Mouse (Mus musculus) embryonic stem cell, embryonic (primary cell): ENCODE results near the gene Atad5.

Experiments
- CTCF ChIA-PET, 4 experiments: fragments of 300-600 bp in 2 of 4; fragments of 350-600 bp in 2 of 4; sonication (Branson Sonifier 250); formaldehyde crosslinking; loops; one replicate each; lab custom pipeline; 2022; ENCODE audit warnings: inconsistent platforms in 2 of 4; lab: Charles Lee
- POLR2A ChIA-PET, 4 experiments: fragments of 300-600 bp in 2 of 4; fragments of 350-600 bp in 2 of 4; sonication (Branson Sonifier 250); formaldehyde crosslinking; loops; one replicate each; lab custom pipeline; 2022; ENCODE audit warnings: antibody characterized with exemption in 4 of 4, inconsistent platforms in 1 of 4; lab: Charles Lee

The Atad5 gene

GRCm38 (mm10) chr11:80173963-80174670, 84.9 kb downstream of the Atad5 start:
- POLR2A ChIA-PET: interaction anchor here in 3 of 4 experiments (0.6 to 4.0 kb wide), 16 partner anchors 9 to 264 kb away, joined by 3 to 37 read pairs (median 5); partner anchors contain the start of genes Rnf135 (in 3 of the 3), Adap2 (in 2 of the 3) and Tefm (in 1 of the 3)
- CTCF ChIA-PET: interaction anchor here in 3 of 4 experiments (0.6 to 2.0 kb wide), 6 partner anchors 9 to 1852 kb away, joined by 3 to 10 read pairs (median 4); partner anchors contain the start of genes Rnf135 (in 2 of the 3) and Rhot1 (in 1 of the 3)

DNA sequence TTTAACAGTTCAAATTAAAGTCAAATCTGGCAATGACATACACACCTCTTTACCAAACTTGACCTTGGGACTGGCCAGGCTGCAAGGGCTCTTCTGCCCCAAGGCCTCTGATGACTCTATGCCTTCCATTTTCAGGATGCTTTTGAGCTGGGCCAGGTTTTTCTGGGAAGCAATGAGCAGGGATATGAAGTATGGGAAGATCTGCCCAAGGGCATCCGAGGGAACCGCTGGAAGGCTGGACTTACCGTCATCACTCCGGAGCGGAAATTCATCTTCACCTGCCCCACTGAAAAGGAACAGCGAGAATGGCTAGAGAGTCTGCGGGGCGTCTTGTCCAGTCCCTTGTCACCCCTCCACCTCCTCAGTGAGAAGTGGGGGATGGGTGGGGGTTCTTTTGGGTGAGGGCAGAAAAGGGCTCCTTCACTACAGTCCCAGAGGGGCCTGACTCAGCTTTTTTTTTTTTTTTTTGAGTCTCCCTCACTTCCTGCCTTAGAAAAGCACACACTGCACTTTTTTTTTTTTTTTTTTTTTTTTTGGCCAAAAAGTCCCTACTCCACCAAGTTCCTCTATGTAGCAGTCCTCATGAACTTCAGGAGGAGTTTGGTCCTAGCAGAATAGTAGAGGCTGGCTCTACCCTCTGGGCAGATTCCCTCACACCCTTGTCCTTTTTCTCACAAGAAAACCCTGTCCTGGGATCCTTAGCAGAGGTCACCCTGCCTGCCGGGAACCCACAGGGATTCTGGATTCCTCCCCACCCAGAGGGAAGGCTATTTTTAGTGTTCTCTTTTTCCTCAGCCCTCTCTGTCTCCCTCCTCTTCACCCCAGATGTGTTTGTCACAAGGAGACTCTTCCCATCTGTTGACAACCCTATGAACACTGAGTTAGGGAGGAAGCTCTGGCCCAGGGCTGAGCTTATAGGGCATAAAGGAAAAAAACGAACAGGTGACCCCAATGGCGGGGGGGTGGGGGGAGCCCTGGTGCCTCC, 88.0 kb downstream of the Atad5 start:
- POLR2A ChIA-PET: interaction anchor here (0.6 to 4.1 kb wide), 46 partner anchors 7 to 311 kb away, joined by 3 to 30 read pairs (median 4); partner anchors contain the start of genes Adap2 (in 3 of the 4), Crlf3 (in 2 of the 4), Rhot1 (in 2 of the 4) and Tefm (in 2 of the 4)
- CTCF ChIA-PET: interaction anchor here in 3 of 4 experiments (0.5 to 2.1 kb wide), 6 partner anchors 17 to 347 kb away, joined by 3 to 7 read pairs (median 4); no protein-coding TSS in a partner anchor

DNA sequence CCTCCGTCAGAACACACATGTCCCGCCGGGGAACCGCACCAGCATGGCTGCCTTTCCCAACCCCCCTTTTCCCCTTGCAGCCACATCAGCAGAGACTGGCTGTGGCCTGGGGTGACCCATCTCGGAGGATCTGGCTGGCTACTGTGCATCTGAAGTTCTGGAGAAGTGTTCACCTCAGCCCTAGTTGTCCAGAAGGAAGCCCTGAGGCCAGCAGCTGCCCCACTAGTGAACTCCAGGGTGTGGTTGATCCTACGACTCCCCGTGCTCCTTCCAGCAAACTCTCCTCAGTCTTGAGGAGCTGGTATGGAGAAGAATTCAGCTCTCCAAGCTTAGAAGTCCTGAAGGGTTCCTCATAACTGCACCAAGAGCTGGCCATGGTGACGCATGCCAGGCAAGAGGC, 89.1 kb downstream of the Atad5 start:
- CTCF ChIA-PET: interaction anchor here in 3 of 4 experiments (0.5 to 2.1 kb wide), 6 partner anchors 15 to 135 kb away, joined by 3 to 10 read pairs (median 4); no protein-coding TSS in a partner anchor
- POLR2A ChIA-PET: interaction anchor here in 3 of 4 experiments (0.5 to 4.1 kb wide), 26 partner anchors 8 to 444 kb away, joined by 3 to 28 read pairs (median 4); partner anchors contain the start of genes Crlf3 (in 2 of the 3), Adap2 (in 1 of the 3) and Tefm (in 1 of the 3)

DNA sequence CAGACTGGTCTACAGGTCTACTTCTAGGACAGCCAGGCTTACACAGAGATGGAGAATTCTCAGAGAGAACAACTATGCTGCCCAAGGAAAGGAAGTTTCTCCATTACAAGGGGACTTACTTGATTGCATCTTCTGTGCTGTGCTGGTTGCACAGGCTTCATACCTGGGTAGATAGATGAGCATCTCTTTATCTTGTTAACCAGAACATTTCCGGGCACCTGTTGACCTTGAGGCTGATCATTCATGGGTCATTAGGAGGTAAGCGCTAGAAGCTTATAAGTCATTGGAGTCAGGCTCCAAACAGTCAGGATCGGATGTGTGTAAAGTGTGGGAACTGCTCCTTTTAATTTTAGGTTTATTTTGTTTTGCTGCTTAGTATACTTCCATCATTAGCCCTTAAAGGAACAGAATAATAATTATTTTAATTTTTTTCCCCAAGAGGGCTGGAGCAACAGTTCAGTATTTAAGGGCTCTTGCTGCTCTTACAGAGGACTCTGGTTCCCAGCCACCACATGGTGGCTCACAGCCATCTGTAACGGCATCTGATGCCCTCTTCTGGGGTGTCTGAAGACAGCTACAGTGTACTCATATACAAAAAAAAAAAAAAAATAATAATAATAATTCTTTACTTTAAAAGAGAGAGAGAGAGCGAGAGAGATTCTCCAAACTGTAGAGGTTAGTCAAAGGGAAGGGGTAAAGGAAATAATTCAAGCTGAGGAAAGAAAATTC, 92.0 kb downstream of the Atad5 start:
- CTCF ChIA-PET: interaction anchor here (0.6 to 4.9 kb wide), 7 partner anchors 10 to 227 kb away, joined by 3 to 52 read pairs (median 3); partner anchors contain the start of gene Adap2 (in 1 of the 4)
- POLR2A ChIA-PET: interaction anchor here (0.6 to 1.4 kb wide), 12 partner anchors 10 to 1265 kb away, joined by 3 to 10 read pairs (median 4); partner anchors contain the start of genes Adap2 (in 1 of the 4) and Tefm (in 1 of the 4)

GRCm38 (mm10) chr11:80183054-80183704, 94.0 kb downstream of the Atad5 start:
- POLR2A ChIA-PET: interaction anchor here (0.6 to 3.4 kb wide), 65 partner anchors 8 to 1383 kb away, joined by 3 to 53 read pairs (median 5); partner anchors contain the start of genes Rhot1 (in 3 of the 4), Adap2 (in 2 of the 4), Crlf3 (in 2 of the 4) and Tefm (in 2 of the 4)

GRCm38 (mm10) chr11:80183705-80184255, 94.6 kb downstream of the Atad5 start, which contains the start of gene Rnf135:
Rnf135 (plus strand) TSS chr11:80183851.
- ChIA-PET CTCF (interaction anchor here (0.6 to 4.9 kb wide), 28 partner anchors 10 to 1547 kb away, joined by 3 to 52 read pairs (median 4); partner anchors contain the start of genes Rhot1 (in 3 of the 4), Adap2 (in 1 of the 4), Crlf3 (in 1 of the 4) and Psmd11 (in 1 of the 4)), POLR2A (interaction anchor here (0.6 to 3.4 kb wide), 66 partner anchors 9 to 1384 kb away, joined by 3 to 53 read pairs (median 4); partner anchors contain the start of genes Rhot1 (in 4 of the 4), Adap2 (in 2 of the 4), Crlf3 (in 2 of the 4) and Tefm (in 2 of the 4))

More at GRCm38 (mm10) chr11:80183054-80183704, 94.0 kb downstream of the Atad5 start:
- CTCF ChIA-PET: interaction anchor here (0.6 to 4.9 kb wide), 28 partner anchors 9 to 1547 kb away, joined by 3 to 52 read pairs (median 4); partner anchors contain the start of genes Rhot1 (in 3 of the 4), Adap2 (in 1 of the 4), Crlf3 (in 1 of the 4) and Psmd11 (in 1 of the 4)

DNA sequence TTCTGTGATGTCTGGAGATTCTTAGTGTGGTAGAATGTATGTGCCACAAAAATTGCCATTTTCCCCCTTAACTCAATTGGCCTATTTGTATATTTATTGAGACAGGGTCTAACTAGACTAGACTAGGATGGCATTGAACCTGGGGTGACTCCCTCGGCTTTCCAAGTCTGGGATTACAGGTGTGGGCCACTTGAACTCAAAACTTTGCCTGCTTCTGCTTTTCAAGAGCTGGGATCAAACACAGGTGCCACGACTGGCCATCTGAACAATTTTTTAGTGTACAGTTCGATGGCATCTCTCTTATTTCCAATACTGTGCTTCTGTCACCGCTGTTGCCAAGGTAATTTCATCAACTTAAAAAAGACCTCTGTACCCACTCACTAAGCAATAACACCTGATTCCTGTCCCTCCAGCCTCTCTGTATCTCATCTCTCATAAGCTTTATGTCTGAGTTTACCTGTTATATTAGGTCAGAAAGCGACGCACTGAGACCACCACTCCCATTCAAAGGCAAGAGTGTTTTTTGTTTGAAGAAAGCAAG, 95.4 kb downstream of the Atad5 start:
- ChIA-PET POLR2A (interaction anchor here (0.5 to 3.4 kb wide), 41 partner anchors 9 to 432 kb away, joined by 3 to 53 read pairs (median 5); partner anchors contain the start of genes Adap2 (in 2 of the 4), Crlf3 (in 2 of the 4), Rhot1 (in 2 of the 4) and Tefm (in 2 of the 4)), CTCF (interaction anchor here in 3 of 4 experiments (0.6 to 4.9 kb wide), 8 partner anchors 9 to 147 kb away, joined by 3 to 52 read pairs (median 6); partner anchors contain the start of gene Rhot1 (in 2 of the 3))
